Mouse (Mus musculus): ENCODE measurements around the gene Tbcd. TPM values are rescaled to one million over a fixed set of nuclear protein-coding genes. Genes with fewer than 3 reads are reported as not detected.
A peak's percentile ranks its signal among the peaks of the same experiment; 100 is the strongest.

Gene Tbcd
- polyA plus RNA-seq, 1 experiment: 59.9 TPM

DNA sequence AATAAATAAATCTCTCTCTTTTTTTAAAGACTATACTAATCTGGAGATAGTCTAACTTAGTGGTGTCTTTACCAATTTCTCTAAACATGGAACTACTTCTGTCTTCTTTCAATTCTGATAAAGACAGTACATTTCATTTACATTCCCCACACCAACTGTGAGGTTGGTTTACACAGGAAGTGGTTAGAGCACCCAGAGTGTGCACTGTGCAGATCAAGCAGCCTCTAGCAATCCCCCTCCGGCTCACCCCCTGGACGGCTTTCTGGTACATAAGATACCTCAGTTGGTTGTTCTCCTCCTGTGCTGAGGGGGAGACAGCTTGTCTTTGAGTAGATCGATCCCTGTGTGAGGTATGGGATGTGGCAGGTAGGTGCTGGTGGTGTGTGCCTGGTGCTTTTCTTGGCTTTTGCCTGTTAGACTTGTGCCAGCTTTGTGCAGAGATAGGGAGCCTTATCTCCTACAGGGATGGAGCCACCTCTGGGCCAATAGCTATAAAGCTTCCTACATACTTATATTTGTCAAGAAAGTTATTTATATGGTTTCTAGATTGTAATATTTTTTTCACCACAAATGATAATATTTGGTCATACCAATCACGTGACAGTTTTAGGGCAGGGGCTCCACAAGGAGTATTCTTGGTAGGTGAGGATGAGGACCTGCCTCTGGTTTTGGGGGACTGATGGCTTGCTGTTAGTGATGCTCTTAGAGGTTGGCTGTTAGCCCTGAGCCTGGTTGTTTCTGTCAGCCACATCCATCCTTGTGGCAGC lies 108.0 kb downstream of the Tbcd start:
- no peak for DNase-seq (ENCODE audit: extremely low spot score in 1 of 2, low spot score in 1 of 2)

DNA sequence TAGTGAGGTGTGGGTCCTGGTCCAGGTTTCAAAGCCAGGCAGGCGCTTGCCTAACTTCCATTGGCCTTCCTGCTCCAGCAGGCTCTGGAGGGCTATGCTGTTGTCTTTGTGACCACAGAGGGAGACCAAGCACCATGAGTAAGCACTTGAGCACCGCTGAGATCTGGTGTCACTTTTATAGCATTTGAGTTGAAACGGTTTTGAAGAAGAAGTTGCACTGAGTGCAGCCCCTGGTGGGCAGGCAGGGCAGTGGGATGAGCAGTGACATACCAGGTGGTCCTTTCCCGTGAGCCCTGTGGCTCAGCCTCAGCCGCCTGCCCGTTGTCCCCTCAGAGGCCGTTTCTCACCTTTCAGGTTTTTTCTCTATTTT lies 108.5 kb downstream of the Tbcd start:
- DNase-seq (ENCODE audit: extremely low spot score in 1 of 2, low spot score in 1 of 2): no peak

DNA sequence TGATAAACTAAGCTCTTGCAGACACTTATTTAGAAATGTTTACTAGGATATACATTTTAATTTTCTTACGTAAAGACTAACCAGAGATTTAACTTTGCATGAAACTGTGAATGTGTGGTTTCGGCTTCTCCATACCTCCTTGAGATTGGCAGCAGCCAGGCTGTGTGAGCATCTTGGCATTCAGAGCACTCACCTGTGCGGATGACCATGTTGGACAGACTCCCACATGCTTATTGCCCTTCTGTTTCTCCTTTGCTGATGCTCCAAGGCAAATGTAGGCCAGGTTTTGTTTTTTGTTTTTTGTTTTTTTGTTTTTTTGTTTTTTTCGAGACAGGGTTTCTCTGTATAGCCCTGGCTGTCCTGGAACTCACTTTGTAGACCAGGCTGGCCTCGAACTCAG lies 111.6 kb downstream of the Tbcd start:
- no peak for DNase-seq (ENCODE audit: extremely low spot score in 1 of 2, low spot score in 1 of 2)

DNA sequence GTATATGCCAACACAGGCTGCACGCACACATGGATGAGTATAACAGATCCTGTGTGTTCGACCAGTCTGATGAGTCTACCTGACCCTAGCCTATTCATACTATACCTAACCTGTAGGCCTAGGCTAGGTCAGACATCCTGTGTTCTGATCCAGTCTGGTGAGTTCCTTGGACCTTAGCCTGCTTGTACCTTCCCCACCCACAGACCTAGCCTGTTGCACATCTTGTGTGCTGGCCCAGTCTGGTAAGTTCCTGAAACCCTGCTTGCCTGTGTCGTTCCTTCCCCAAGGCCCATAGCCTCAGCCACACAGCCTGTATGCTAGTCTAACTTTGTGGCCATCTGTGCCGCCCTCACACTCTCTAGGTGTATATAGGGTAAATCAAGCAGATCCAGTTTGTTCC lies 112.5 kb downstream of the Tbcd start:
- no peak for DNase-seq (ENCODE audit: extremely low spot score in 1 of 2, low spot score in 1 of 2)

DNA sequence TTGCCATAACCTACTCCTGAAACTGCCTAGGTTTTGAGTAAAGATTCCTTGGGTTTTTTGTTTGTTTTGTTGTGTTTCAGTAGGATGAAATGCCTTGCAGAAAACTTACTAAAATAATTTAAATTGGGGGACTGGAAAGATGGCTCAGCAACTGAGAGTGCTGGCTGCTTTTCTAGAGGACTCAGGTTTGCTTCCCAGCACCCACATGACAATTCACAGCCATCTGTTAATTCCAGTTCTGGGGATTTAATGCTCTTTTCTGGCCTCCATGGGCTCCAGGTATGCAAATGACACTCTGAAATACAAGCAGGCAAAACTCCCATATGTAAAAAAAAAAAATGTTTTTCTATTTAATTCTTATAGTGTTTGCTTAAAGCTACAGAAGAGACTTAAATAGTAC lies 130.1 kb downstream of the Tbcd start:
- peak in 1 of 2 experiments; percentile 51 for DNase-seq (ENCODE audit: extremely low spot score in 1 of 2, low spot score in 1 of 2)

DNA sequence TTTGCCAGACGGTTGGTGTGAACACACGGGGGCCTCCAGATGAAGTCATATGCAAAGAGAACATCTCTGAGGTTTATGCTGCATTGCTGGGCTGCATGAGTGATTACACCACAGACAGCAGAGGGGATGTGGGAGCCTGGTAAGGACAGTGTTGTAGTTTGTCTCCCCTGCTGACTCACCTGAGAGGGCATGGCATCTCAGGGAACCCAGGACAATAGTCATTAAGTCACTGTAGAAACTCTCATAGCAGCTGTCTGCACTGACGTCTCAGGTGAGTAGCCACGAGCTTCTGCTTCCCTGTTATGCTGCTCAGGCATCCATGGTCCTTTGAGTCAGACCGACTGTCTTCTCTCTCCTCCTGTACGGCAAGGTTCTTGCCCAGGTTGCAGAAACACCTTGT lies 145.5 kb downstream of the Tbcd start:
- no peak for DNase-seq (ENCODE audit: extremely low spot score in 1 of 2, low spot score in 1 of 2)

DNA sequence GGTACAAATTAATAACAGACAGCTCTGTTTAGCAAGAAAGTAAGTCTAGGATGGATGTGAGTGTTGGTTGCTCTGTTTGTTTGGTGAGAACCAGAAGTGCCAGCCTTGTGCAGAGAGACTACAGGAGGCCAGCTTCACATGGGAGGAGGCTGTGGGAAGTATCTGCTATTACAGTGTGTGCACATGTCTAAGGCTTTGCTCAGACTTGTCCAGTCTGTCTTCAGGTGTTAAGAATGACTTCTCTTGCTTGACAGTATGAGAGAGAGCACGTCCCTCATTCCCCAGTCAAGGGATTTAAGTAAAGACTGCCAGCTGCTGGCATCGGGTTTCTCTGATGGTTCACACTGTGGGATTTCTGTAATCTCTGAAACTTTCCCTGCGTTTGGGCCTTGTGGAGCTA lies 149.7 kb downstream of the Tbcd start:
- DNase-seq (ENCODE audit: extremely low spot score in 1 of 2, low spot score in 1 of 2): no peak

DNA sequence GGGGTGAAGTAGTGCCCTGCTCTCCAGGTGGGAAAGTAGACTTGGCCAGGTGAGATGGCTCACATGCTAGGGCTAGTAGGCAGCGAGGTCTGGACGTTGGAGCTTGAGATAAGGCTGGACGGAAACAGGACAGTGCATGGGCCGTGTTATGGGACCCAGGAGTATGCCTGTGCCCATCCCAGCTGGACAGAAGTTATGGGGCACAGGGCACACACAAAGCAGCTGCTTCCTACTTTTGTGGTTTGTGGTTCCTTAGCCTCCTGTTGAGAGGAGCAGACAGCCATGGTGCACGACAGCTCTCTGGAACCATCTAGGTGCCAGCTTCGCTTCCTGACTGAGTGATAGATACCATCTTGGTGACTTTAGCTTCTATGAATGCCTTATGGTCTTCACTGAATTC lies 153.9 kb downstream of the Tbcd start:
- no peak for DNase-seq (ENCODE audit: extremely low spot score in 1 of 2, low spot score in 1 of 2)

DNA sequence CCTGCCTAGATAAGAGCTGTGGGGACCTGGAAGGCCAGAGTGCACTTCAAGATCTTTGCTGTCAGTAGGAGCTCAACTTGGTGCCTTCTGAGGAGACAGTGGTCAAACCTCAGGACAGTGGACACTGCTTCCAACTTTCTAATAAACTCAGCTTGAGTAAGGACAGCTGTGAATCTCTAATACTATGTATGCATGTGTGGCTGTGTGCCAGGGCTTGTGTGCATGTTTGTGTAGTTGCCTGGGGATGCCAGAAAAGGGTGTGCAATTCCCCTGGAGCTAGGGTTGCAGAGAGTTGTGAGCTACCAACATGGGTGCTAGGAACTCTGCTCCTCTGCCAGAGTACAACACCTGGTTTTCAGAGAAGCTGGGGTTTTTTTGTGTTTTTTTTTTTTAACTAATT lies 159.2 kb downstream of the Tbcd start:
- no peak for DNase-seq (ENCODE audit: extremely low spot score in 1 of 2, low spot score in 1 of 2)

DNA sequence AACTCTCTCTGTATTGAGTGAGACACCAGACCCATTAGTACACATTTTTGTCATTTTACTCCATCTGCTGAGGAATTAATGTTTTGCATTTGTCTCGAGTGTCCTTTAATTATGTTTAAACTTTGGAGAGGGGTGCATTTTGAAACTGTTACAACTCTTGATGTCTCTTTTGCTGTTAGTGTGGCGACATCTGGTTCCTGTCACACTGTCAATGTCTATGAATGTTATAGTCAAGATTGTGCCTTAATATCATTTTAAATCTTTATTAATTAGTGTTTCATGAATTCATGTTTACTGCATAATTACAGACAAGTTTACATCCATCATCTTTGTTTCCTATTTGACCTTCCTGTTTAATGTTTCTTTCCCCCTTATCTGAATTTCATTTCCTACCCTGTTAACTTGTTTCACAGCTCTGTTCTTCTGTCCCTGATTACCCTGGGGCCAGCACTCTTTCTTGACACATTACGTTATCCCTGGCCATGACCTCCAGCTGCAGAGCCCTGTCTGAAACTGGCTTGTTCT lies 164.3 kb downstream of the Tbcd start:
- DNase-seq (ENCODE audit: extremely low spot score in 1 of 2, low spot score in 1 of 2): no peak

DNA sequence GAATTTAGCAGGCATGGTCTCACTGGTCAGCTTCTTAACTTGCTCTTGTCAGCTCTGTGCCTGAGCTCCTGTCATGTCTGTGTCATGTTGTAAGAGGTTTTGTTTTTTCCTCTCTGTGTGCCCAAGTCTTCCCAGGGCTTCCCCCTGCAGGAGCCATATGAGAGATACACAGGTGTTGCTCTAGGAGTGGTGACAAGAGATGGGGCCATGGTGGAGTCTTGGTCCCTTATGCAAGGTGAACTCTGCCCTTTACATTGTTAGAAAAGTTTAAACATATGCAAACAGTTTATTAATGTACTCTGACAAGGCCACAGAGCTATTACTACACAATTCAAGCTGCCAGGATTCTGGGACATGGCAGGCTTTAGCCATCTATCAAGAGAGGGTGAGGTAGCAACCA lies 164.8 kb downstream of the Tbcd start:
- DNase-seq (ENCODE audit: extremely low spot score in 1 of 2, low spot score in 1 of 2): no peak

DNA sequence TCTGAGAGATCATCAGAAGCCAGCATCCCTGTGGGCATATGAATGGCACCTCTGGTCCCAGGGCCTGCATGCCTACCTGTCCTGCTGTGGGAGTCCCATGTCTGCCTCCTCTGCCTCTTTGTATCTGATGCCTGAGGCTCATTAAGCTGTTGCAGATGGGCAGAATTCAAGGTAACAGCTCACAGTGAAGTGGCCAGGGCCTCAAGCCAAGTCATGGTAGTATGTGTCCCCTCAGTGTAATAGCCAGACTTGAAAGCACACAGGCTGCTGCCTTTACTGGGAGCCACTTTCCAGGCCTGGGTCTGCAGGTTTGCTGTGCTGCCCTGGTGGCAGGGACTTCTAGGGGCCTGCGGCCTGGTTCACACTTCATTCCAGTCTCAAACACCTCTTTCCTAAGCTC lies 165.6 kb downstream of the Tbcd start:
- DNase-seq (ENCODE audit: extremely low spot score in 1 of 2, low spot score in 1 of 2): no peak

DNA sequence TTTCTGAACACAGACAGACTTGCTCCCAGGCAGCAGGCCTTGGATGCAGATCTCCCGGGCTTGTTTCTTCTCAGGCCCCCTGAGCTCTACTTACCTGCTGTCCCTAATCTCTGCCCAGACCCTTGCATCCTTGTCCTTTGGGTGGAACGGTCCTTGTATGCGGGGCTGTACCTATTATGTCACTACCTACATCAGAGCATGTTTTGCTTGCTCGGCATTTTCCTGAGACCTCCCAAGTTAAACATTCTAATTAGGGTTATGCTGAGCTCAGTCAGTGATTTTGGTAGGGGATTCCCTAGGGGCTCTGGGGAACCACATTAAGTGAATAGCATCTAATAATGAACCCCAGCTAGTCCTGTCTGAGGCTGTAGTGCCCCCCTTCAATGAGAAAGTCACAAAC lies 173.3 kb downstream of the Tbcd start:
- no peak for DNase-seq (ENCODE audit: extremely low spot score in 1 of 2, low spot score in 1 of 2)

DNA sequence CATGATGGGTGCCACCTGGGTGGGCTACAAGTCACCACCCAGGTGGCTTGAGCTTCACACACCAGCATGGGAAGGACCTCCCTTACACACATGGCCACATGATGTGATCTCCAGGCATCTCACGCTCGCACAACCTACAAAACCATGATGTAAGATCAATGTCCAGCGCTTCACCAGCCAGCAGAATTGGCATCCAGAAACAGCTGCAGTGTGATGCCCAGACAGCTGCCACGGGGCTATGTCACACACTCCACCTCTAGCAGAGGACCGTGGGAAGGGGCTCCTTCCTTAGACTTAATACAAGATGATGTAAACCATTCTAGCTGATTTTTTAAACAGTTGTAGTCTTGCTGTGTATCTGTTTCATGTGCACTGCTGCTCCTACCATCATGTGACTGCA lies 175.8 kb downstream of the Tbcd start:
- DNase-seq (ENCODE audit: extremely low spot score in 1 of 2, low spot score in 1 of 2): no peak

DNA sequence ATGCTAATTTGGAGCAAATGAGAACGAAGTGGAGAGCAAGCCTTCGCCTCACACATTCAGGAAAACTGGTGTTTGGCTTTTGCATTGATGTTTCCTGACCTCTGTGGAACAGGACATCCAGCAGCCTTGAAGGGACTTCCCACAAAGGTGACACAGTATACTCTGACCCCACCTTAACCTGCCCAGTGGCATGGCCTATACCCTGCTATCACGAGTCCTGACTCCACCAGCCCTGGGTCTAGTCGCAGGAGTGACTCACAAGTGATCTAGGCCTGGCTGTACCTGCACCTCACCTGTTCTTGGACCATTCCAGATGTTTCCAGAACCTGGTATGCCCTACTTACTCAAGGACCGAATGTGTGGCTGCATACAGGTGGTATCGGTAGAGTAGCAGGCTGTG lies 177.8 kb downstream of the Tbcd start:
- DNase-seq (ENCODE audit: extremely low spot score in 1 of 2, low spot score in 1 of 2): no peak

DNA sequence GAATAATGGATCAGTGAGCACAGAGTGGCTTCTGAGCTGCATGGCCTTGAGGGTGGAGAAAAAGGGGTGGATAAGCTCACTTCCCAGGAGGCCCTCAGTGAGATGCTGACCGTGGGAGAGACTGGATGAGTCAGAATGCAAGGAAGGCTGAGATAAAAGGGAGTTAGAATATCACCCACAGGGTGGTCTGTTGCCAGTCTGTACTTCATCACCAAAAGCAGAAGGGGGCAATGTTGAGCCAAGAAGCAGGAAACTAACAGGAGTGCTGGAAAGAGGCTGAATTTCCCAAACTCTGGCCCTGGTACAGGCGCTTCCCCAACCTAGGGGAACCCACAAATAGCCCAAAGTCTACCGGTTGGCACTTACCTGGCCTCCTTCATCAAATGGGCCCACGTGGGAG lies 178.7 kb downstream of the Tbcd start:
- DNase-seq (ENCODE audit: extremely low spot score in 1 of 2, low spot score in 1 of 2): peak in 1 of 2 experiments; percentile 51

DNA sequence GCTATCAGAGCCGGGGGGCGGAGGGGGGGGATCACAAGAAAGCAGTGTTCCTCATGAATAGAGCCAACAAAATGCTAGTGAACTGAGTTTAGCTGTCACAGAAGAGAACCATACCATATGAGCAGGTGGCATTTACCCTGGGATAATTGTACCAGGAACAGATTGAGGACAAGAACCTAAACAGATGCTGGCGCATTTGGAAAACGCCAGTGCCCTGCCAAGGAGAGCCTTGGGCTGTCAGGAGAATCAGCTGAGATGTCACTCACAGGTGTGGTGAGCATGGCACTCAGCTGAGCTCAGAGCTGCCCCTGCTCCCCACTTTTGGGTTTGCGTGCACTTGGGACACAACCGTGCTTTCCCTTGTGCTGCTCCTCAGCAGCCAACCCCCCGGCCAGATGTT lies 179.7 kb downstream of the Tbcd start:
- no peak for DNase-seq (ENCODE audit: extremely low spot score in 1 of 2, low spot score in 1 of 2)

DNA sequence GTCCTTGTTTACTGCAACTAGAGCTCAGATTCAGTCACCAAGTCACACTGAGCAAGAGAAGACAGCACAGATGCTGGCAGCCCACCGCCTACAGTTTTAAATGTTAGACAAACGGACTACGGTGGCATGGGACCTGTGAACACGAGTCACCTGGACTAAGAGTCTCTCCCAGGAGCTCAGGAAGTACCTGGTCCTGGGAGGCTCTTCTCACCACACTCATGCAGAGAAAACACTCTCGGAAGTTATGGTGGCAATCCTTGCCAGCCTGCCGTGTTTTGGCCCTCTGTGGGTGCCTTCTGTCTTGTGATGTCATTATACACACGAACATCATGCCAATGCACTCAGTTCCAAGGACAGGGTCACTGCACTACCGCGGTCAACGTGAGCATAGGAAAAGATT lies 184.9 kb downstream of the Tbcd start:
- no peak for DNase-seq (ENCODE audit: extremely low spot score in 1 of 2, low spot score in 1 of 2)

DNA sequence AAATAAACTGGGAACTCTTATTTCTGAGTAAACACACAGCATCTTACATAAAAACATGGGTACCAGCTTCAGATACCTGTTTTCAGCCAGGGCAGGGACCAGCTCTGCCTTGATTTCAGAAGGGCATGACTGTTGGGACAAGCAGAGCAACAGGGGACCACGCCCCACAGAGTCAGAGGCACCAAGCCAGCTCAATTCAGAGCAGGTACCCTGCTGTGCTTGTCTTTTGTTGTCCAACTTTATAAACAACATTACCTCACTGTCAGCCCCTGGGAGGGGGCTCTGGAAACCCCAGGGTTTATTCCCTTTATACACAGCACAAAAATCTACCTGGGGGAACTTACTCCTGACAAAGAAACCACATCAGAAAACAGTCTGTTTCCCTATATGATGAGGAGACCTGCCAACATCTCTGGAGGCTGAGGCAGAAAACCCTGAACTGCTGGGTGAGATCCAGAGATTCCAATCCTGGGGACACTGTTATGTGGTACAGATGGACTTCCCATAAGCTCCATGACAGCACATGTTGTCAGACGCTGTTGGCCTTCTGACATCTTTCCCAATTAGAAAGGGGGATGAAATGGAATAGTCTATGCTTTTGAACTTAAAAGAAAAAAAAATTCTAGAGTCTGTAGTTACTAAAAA lies 189.9 kb downstream of the Tbcd start:
- DNase-seq (ENCODE audit: extremely low spot score in 1 of 2, low spot score in 1 of 2): no peak

DNA sequence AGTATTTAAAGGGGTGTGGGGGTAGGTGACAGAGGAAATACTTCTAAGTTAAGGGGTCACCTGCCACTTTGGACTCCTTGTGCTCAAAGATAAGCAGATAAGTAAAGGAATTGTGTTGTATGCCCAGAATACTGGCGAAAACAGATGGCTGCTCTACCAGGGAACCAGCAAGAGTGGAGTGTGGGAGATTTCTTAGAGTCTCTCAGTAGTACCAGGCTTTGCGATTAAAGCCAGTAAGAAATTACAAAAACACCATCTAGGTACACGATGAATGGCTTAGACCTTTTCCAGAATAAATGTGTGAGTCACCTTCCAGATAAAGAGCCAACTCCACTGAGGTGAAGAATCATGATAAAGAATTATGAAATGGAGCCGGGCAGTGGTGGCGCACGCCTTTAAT lies 193.6 kb downstream of the Tbcd start:
- DNase-seq (ENCODE audit: extremely low spot score in 1 of 2, low spot score in 1 of 2): peak in 1 of 2 experiments; percentile 47

DNA sequence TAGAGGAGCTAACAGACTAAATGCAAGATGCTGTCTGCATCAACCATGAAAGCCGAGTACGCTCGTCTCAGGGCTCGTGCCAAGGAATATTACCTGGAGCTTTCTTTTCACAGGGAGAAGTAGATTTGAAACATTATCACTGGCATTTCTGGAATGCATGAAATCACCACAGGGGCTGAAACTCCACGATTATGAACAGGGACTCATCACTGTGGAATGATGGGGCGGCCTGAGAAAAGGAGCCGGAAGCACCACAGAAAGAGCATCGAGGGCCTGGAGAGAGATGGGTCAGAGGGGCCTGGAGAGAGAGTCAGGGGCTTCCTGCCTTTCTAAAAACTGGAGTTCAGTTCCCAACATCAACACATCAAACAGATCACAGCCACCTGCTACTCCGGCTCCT lies 195.6 kb downstream of the Tbcd start:
- DNase-seq (ENCODE audit: extremely low spot score in 1 of 2, low spot score in 1 of 2): no peak

DNA sequence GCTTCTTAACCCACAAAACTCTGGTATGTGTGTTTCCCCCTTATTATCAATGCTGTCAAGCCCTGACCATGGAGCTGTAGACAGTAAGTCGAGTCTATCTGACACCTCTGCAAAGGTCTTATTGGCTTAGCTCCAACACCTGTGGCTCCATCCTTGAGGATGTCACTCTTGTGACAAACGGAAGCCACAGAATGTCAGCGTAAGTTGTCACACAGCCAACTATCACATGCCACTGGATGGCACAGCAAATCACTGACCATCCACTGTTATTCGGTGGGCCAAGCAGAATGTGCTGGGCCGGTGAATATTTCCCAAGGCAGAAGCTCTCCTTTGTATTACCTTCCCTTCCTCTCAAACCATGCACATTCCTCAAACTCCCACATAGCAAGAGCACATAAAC lies 196.4 kb downstream of the Tbcd start:
- no peak for DNase-seq (ENCODE audit: extremely low spot score in 1 of 2, low spot score in 1 of 2)

All from frontal cortex, adult 2 months (tissue).